Mouse (Mus musculus) hindbrain, embryonic 14.5 days (tissue): ENCODE results near the gene Plpp3. TPM values are rescaled to one million over a fixed set of nuclear protein-coding genes. Genes with fewer than 3 reads are reported as not detected.

Experiments
- ATAC-seq: fragments of 200-750 bp; cut with Nextera tagmentation; 2 replicates; pipeline ENCODE4 v1.8.0; 2017; ENCODE audit warnings: moderate number of reproducible peaks, mild to moderate bottlenecking, moderate TSS enrichment, moderate library complexity; ENCODE audit not compliant: low FRiP score
- DNase-seq: peaks from one replicate; pipeline ENCODE4 v3.0.0-alpha.2; 2015; ENCODE audit warnings: low spot score
- H3K27ac ChIP-seq: fragments of 300-500 bp; sonication (generic); 2 replicates; pipeline ENCODE4 v1.5.1; 2014; ENCODE audit warnings: mild to moderate bottlenecking, moderate library complexity
- H3K27me3 ChIP-seq: fragments of 300-500 bp; sonication (generic); 2 replicates; pipeline ENCODE4 v1.6.1; 2014; ENCODE audit warnings: mild to moderate bottlenecking, low read length, mixed read lengths; ENCODE audit not compliant: control insufficient read depth, insufficient read depth
- H3K36me3 ChIP-seq: fragments of 300-500 bp; sonication (generic); replicated peaks from 2 replicates; pipeline ENCODE4 v1.6.1; 2014; ENCODE audit not compliant: control insufficient read depth, insufficient read depth
- H3K4me1 ChIP-seq: fragments of 300-500 bp; sonication (generic); replicated peaks from 2 replicates; pipeline ENCODE4 v1.6.1; 2014; ENCODE audit warnings: antibody characterized with exemption, low read length, mixed read lengths; ENCODE audit not compliant: control insufficient read depth, insufficient read depth
- H3K4me2 ChIP-seq: fragments of 300-500 bp; sonication (generic); replicated peaks from 2 replicates; pipeline ENCODE4 v1.6.1; 2014; ENCODE audit warnings: mild to moderate bottlenecking, moderate library complexity
- H3K4me3 ChIP-seq: fragments of 300-500 bp; sonication (generic); replicated peaks from 2 replicates; pipeline ENCODE4 v1.5.1; 2014; ENCODE audit warnings: mild to moderate bottlenecking, low read length
- H3K9ac ChIP-seq: fragments of 300-500 bp; sonication (generic); 2 replicates; pipeline ENCODE4 v1.6.1; 2014
- H3K9me3 ChIP-seq: fragments of 300-500 bp; sonication (generic); 2 replicates; pipeline ENCODE4 v1.6.1; 2016; ENCODE audit warnings: low read length; ENCODE audit not compliant: control insufficient read depth
- WGBS: fragments of 180-500 bp; shearing (Covaris S2); extraction: QIAGEN DNeasy Blood & Tissue Kit; methylation state at CpG from one replicate; pipeline ENCODE4 v1.1.7; 2014; 5-methylcytosine and 5-hydroxymethylcytosine counted together
- polyA plus RNA-seq: library from polyadenylated mRNA; unstranded; fragments of >200 nt; fragmentation: Nextera tagmentation; extraction: Ambion mirVana; gene quantifications from 2 replicates; pipeline ENCODE4 v1.2.1, GENCODE M21; 2014

Gene Plpp3
- polyA plus RNA-seq, 1 experiment from 2014 or later, result 69.9 TPM

DNA sequence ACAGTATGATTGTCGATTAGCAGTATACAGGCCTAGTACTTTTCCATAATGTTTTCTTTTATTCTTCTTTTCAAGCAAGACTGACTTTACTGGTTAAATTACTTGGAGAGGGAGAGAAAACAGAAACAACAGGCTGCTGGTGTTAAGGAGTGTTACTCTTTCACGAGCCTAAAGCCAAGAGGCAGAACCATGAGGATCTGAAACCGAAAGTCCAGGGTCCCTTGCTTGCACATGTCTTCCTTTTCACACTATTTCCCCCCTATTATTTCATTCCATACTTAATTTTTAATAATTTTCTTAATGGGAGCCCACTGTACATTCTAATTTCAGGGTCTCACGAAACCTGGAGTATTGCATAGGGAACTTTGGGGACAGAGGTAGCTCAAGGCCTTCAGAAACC is 97.2 kb downstream of the Plpp3 start:
- 95% methylated on average over 4 of the region's 4 CpGs for WGBS
- no peak overlapping the region for H3K4me2 ChIP-seq
- H3K9ac ChIP-seq, result no peak overlapping the region
- H3K27me3 ChIP-seq, result no peaks in the 10 kb centered on the region
- H3K4me1 ChIP-seq, result no peaks in the 10 kb centered on the region
- no peak overlapping the region for H3K4me3 ChIP-seq
- ATAC-seq (no peak), DNase-seq (no peak)
- H3K27ac ChIP-seq, result no peak overlapping the region
- H3K36me3 ChIP-seq, result no peaks in the 10 kb centered on the region
- no peaks in the 10 kb centered on the region for H3K9me3 ChIP-seq

- ATAC-seq (no peak), DNase-seq (no peak)
- Histone ChIP-seq H3K4me3 (no peak overlapping the region), H3K9me3 (no peaks in the 10 kb centered on the region), H3K9ac (no peak overlapping the region), H3K27me3 (no peaks in the 10 kb centered on the region), H3K4me1 (no peaks in the 10 kb centered on the region), H3K27ac (no peak overlapping the region), H3K36me3 (no peaks in the 10 kb centered on the region), H3K4me2 (no peak overlapping the region)
- WGBS, result 92% methylated on average over 3 of the region's 3 CpGs
Observed at GRCm38 (mm10) chr4:105255185-105255584, 98.0 kb downstream of the Plpp3 start.

GRCm38 (mm10) chr4:105257667-105258560 is 100.8 kb downstream of the Plpp3 start:
- Histone ChIP-seq H3K9ac (no peak overlapping the region), H3K9me3 (no peaks in the 10 kb centered on the region), H3K4me1 (no peaks in the 10 kb centered on the region), H3K36me3 (no peaks in the 10 kb centered on the region), H3K4me3 (no peak overlapping the region), H3K4me2 (no peak overlapping the region), H3K27ac (no peak overlapping the region), H3K27me3 (no peaks in the 10 kb centered on the region)
- 83% methylated on average over 11 of the region's 11 CpGs for WGBS
- ATAC-seq (no peak), DNase-seq (no peak)

DNA sequence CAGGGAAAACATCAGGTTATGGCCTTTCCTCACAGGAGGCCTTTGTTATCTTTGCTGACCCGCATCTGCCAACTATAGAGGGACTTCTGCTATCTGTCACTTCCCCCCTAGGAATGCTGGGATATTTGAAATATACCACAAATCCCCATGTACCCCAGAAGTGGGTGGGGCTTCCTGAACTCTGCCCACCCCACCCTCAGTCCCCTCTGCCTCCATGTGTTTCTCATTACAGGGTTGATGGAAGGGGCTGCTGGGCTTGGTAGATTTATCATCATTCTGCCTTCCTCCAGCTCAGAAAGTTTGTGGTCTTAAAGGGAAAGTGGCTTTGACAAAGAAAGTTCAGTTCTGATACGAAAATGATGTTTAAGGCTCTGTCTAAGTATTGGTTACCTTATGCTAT is 103.2 kb downstream of the Plpp3 start:
- H3K36me3 ChIP-seq, result no peaks in the 10 kb centered on the region
- H3K27ac ChIP-seq, result no peak overlapping the region
- no peak overlapping the region for H3K4me2 ChIP-seq
- no peak for ATAC-seq
- no peaks in the 10 kb centered on the region for H3K9me3 ChIP-seq
- H3K9ac ChIP-seq, result no peak overlapping the region
- no peaks in the 10 kb centered on the region for H3K4me1 ChIP-seq
- DNase-seq, result no peak
- 78% methylated on average over 2 of the region's 2 CpGs for WGBS
- no peak overlapping the region for H3K4me3 ChIP-seq
- H3K27me3 ChIP-seq, result no peaks in the 10 kb centered on the region

GRCm38 (mm10) chr4:105260893-105261769 is 104.0 kb downstream of the Plpp3 start:
- Histone ChIP-seq H3K4me2 (no peak overlapping the region), H3K4me1 (no peaks in the 10 kb centered on the region), H3K4me3 (no peak overlapping the region), H3K36me3 (no peaks in the 10 kb centered on the region), H3K27me3 (no peaks in the 10 kb centered on the region), H3K27ac (no peak overlapping the region), H3K9ac (no peak overlapping the region), H3K9me3 (no peaks in the 10 kb centered on the region)
- DNase-seq (no peak), ATAC-seq (no peak)
- 81% methylated on average over 9 of the region's 9 CpGs for WGBS

GRCm38 (mm10) chr4:105262358-105262757 is 105.2 kb downstream of the Plpp3 start:
- no peaks in the 10 kb centered on the region for H3K4me1 ChIP-seq
- H3K4me2 ChIP-seq, result no peak overlapping the region
- no peaks in the 10 kb centered on the region for H3K36me3 ChIP-seq
- H3K9me3 ChIP-seq, result no peaks in the 10 kb centered on the region
- H3K27ac ChIP-seq, result no peak overlapping the region
- 88% methylated on average over 12 of the region's 12 CpGs for WGBS
- H3K9ac ChIP-seq, result no peak overlapping the region
- DNase-seq (no peak), ATAC-seq (no peak)
- no peak overlapping the region for H3K4me3 ChIP-seq
- H3K27me3 ChIP-seq, result no peaks in the 10 kb centered on the region

GRCm38 (mm10) chr4:105263600-105263999 is 106.5 kb downstream of the Plpp3 start:
- Histone ChIP-seq H3K4me3 (no peak overlapping the region), H3K27ac (no peak overlapping the region), H3K4me2 (no peak overlapping the region), H3K9ac (no peak overlapping the region), H3K9me3 (no peaks in the 10 kb centered on the region), H3K27me3 (no peaks in the 10 kb centered on the region), H3K36me3 (no peaks in the 10 kb centered on the region), H3K4me1 (no peaks in the 10 kb centered on the region)
- WGBS, result 96% methylated on average over 8 of the region's 8 CpGs
- DNase-seq (no peak), ATAC-seq (no peak)

- no peaks in the 10 kb centered on the region for H3K27me3 ChIP-seq
- no peak overlapping the region for H3K9ac ChIP-seq
- H3K4me1 ChIP-seq, result no peaks in the 10 kb centered on the region
- DNase-seq, result no peak
- no peak for ATAC-seq
- WGBS, result 86% methylated on average over 8 of the region's 8 CpGs
- H3K36me3 ChIP-seq, result no peaks in the 10 kb centered on the region
- H3K4me3 ChIP-seq, result no peak overlapping the region
- H3K9me3 ChIP-seq, result no peaks in the 10 kb centered on the region
- H3K4me2 ChIP-seq, result no peak overlapping the region
- no peak overlapping the region for H3K27ac ChIP-seq
Observed at GRCm38 (mm10) chr4:105265041-105265440, 107.9 kb downstream of the Plpp3 start.

GRCm38 (mm10) chr4:105265678-105266077 is 108.5 kb downstream of the Plpp3 start:
- DNase-seq (no peak), ATAC-seq (no peak)
- Histone ChIP-seq H3K4me2 (no peak overlapping the region), H3K27me3 (no peaks in the 10 kb centered on the region), H3K4me1 (no peaks in the 10 kb centered on the region), H3K36me3 (no peaks in the 10 kb centered on the region), H3K4me3 (no peak overlapping the region), H3K9me3 (no peaks in the 10 kb centered on the region), H3K9ac (no peak overlapping the region), H3K27ac (no peak overlapping the region)
- WGBS, result 86% methylated on average over 4 of the region's 4 CpGs
